Mouse (Mus musculus): ENCODE results near the gene Rps6kb1.

Gene Rps6kb1

DNA sequence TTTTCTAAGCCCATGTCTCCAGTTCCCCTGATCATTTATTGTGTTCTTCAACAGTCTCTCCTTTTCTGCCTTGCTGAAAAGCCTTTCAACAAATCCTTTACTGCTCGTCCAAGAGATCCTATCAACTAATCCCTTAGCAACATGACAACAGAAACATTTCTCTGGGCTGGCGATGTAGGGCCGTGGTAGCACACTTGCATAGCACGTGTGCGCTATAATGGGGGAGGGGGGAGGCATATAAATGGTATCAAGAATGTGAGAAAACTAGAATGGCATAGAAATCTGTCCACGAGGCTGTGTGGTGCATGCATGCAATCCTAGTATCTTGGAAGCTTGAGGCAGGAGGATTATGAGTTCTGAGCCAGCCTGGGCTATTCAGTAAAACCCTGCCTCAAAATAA is 72.8 kb downstream of the Rps6kb1 start:
- DNase-seq (ENCODE audit: low spot score in 2 of 2) = no peak

DNA sequence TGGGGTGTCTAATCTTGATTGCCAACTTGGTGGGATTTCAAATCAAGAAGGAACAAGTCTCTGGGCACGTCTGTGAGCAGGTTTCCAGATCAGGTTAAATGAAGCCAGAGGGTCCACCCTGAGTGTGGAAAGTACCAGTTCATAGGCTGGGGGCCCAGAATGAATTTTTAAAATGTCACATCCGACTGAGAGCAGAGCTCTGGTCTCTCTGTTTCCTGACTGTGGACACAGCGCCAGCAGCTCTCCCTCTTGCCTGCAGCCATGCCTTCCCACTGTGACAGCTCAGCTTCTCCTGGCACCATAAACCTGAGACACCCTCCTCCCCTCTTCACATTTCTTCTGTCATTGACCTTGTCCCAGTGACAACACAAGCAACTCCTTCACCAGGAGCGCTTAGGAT is 75.6 kb downstream of the Rps6kb1 start:
- DNase-seq (ENCODE audit: low spot score in 2 of 2) = no peak

DNA sequence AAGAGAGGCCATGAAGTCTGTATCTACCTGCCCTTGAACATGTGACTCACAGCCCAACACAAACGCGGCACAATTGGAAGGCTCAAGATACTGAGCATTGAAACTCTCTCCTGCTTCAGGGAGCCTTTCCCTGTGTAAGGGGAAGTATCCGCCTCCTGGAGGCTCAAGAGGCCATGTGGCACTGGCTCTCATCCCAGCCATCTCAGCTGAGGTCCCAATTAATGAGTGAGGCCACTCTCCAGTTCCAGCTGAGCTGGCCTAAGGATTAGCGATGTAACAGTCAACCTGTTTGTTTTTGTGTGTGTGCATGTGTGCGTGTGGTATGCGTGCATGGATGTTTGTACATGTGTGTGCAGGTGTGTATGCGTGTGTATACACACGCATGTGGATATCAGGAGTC is 76.3 kb downstream of the Rps6kb1 start:
- no peak for DNase-seq (ENCODE audit: low spot score in 2 of 2)

GRCm38 (mm10) chr11:86464275-86464674 is 80.3 kb downstream of the Rps6kb1 start:
- DNase-seq (ENCODE audit: low spot score in 2 of 2) = peak; percentile 37 to 85

GRCm38 (mm10) chr11:86462579-86462978 is 82.0 kb downstream of the Rps6kb1 start:
- DNase-seq (ENCODE audit: low spot score in 2 of 2) = no peak

- DNase-seq (ENCODE audit: low spot score in 2 of 2) = no peak
Observed at GRCm38 (mm10) chr11:86458866-86459265, 85.7 kb downstream of the Rps6kb1 start.

DNA sequence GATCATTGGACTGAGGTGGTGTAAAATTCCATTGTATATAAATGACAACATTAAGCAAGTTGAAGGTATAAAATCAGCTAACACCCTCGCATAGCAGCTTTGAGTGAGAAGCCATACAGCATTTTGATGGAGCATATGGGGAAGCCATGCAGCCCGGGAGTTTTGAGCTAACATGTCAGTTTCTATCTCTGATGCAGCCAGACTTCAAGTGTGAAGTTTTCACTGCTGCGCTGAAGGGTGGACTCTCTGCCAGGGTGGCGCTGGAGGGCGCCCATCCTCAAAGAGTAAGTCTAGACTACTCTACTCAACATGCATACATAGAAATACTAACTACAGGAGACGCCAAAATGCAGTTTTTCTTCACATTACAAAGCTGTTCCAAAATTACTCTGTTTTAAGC is 87.1 kb downstream of the Rps6kb1 start:
- no peak for DNase-seq (ENCODE audit: low spot score in 2 of 2)

DNA sequence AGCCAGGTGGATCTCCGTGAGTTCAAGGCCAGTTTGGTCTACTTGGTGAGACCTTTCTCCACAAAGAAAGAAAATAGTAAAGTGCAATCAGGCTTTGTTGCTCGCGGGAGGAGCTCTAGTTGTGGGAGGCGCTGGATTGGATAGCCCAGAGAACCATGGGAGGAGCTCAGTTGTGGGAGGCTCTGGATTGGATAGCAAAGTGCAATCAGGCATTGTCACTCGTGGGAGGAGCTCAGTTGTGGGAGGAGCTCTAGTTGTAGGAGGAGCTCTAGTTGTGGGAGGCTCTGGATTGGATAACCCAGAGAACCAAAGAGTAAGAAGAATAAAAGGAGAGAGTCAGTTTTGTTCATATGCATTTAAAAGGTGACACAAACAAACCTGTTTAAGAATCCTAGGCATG is 90.6 kb downstream of the Rps6kb1 start:
- DNase-seq (ENCODE audit: low spot score in 2 of 2) = no peak
